Mouse (Mus musculus): ENCODE results near the gene Lmod3.

Lmod3 gene

DNA sequence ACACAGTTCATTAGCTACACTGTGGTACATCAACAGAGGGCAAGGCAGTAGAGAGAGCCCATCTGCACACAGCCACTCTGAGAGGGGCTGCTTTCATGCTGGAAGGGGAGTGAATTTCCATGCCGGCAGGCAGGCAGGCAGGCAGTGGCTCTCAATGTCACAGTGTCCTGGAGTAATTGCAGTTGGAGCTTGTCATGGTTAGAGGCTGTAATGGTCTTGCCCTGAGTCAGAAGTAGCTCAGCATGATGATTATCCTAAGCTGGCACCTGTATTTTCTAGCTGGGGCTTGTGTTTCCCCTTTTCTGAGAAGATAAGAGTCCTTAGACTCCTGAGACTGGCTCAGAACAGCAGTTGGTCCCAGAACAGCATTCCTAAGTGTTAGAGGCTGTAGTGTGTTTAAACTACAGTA, 26.5 kb downstream of the Lmod3 start:
- no peak for DNase-seq (ENCODE audit: low read depth, low spot score)

DNA sequence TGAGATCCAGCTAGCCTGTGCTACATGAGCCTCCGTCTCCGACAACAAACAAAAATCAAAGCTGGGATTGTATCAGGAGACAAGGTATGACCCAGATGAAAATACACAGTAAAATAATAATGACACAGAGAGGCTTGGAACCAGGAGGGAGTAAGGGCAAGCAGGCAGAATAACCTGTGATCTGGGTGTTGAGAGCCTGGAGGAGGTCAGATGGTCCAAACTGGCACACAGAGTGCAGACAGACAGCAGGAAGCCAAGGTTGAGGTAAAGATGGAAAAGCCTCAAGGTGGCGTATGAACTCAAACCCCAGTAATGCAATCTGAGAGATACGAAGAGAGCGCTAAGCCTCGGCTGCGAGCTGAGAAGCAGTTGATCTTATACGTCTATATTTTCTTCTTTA, 28.1 kb downstream of the Lmod3 start:
- DNase-seq (ENCODE audit: low read depth, low spot score): no peak

DNA sequence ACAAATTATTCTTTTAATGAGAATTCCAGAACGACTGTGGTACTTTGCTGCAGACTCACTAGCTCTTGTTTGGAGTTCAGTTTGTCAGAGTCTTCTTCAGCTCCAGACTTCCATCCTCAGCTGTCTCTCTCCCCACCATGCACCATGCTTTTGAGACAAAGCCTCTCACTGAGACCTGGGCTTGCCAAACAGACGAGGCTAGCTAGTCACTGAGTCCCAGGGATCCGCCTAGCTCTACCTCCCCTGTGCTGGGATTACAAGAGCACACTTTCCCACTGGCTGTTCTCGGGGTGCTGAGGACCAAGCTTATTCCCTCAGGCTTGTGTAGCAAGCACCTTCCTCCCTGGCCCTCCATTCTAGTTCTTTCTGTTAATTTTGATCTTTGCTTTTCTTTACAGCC, 29.0 kb downstream of the Lmod3 start:
- DNase-seq (ENCODE audit: low read depth, low spot score): no peak

DNA sequence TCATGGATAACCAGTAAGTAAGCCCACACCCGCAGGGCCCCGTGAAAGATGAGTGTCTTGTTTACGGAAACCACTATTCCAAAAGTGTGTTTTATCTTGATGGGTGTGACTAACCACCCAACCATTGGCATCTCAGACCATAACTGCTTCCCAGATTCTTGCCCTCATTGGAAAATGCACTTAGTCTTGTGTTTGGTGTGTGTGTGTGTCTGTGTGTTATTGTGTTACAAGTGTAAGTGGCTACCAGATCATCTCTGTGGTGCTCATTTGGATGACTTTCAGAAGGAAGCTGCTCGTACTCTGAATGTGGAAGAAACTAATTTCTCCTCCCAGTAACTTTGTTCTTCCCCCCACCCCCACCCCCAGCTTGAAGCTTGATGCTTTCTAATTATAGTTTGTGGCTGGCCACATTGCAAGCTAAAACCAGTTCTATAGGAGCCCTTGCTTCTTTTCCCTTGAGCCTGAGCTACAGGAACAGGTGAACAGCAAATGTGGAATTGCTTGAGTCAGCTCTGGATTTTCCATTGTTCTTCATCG, 29.6 kb downstream of the Lmod3 start:
- no peak for DNase-seq (ENCODE audit: low read depth, low spot score)

DNA sequence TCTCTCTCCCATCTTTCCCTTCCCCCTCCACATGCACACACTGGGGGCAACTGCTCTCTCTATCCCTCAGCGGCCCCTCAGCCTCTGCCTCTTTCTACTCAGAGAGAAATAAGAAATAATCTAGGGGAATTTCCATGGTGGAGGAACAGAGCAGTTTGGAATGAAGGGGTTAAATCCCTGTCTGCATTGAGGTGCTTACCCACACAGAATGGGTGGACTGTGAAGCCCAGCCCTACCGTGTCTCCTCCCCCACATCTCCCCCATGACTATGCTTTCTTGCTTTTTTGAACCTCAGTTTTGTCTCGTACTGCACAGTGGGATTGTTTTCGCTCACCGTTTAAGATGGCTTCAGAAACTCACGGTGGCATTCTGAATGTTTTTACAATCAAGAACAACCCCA, 30.2 kb downstream of the Lmod3 start:
- peak; percentile 36 for DNase-seq (ENCODE audit: low read depth, low spot score)

DNA sequence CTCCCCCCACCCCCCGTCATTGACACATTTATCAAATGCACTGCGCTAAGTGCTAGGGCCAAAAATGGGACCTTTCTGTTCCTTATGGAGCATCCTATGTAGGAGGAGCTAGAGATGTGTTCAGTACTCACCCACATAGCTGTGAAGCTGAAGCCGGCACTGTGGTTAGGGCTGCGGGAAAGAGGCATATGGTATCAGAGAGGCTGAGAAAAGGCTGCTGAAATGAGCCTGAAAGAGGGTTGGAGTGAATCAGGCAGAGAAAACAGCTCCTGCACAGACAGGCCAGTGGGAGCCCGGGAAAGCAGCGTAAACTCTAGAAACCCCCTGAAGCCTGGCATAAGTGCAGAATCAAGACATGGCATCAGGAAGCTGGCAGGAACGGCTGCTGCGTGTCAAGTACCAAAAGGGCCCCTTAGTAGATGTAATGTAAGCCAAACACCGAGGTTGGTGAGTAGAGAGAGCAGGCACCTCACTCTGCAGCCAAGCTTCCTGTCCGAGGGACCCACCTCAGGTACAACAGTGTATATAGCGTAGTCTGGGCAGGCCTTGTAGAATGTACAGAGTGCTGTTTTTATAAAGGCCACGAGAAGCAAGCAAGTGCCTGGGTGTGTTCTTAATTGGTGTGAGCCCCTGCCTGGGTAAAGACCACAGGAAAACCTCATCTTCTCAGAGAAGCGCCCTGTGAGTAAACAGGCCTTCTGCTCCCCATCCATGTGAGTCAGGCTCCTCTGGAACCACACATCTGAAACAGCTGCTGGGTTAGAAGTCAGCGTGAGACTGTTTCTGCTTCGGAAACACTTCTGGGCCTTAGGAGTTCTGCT, 31.1 kb downstream of the Lmod3 start:
- peak; percentile 38 for DNase-seq (ENCODE audit: low read depth, low spot score)

DNA sequence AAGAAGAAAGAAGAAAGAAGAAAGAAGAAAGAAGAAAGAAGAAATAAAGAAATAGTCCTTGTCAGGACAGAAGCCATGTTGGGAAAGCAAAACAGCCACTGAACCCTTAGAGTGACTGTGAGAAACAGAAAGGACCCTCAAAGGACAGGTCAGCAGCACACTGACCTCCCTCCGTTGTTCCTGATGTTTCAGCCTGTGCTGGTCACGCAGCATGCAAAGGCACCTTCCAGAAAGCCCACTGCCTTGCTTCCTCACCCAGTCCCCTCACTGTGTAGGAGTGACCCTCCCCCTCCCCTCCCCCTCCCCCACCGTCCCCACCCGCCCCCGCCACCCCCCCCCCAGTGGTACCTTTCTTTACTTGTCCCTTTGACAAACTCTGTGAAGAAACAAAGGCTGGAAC, 31.9 kb downstream of the Lmod3 start:
- DNase-seq (ENCODE audit: low read depth, low spot score): no peak

DNA sequence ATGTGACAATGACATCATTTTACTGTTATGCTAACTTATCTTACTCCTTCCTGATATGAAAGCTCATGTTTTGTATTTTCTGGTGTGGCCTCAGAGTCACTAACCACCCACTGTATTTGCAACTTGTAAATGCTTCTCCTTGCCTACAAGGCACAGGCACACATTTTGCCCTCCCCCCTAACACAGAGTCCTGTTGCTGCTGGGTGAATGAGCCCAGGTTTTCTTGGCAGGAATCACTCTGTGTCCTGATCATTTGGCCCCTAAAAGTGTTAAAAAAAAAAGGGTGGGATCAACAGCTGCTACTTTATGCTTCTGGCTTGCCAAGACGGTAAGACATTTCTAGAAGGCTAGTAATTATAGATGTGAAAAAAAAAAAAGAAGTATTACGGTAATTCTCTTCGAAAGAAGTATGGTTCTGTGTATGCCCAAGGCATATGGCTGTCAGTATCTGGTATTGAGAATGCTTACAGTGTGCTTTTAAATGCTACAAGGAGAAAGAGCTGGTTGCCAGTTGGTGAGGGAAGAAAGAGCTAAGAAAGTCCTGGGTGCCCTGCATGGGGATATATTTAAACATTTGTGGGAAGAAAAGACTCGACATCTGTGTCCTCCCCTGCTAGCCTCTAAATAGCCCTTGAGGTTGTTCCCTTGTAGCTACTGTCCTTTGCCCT, 36.3 kb downstream of the Lmod3 start:
- DNase-seq (ENCODE audit: low read depth, low spot score): peak; percentile 32

DNA sequence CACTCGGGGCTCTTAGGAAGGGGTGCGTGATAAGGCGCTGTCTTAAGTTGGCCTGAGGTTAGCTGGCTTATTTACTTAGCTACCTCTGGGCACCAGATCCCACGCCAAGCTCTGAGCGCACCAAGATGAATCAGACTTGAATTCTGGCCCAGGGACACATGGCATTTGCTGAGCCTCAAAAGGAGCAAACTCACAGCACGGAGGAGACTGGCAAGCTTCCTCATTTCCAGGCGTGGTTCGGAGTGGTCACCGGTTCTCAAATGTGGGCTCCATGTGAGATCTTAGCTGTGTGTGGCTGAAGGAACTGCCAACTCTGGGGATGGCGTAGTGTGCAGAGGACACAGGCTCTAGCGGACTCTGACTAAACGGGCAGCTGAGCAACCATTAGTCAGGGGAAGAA, 40.6 kb downstream of the Lmod3 start:
- peak; percentile 39 for DNase-seq (ENCODE audit: low read depth, low spot score)

DNA sequence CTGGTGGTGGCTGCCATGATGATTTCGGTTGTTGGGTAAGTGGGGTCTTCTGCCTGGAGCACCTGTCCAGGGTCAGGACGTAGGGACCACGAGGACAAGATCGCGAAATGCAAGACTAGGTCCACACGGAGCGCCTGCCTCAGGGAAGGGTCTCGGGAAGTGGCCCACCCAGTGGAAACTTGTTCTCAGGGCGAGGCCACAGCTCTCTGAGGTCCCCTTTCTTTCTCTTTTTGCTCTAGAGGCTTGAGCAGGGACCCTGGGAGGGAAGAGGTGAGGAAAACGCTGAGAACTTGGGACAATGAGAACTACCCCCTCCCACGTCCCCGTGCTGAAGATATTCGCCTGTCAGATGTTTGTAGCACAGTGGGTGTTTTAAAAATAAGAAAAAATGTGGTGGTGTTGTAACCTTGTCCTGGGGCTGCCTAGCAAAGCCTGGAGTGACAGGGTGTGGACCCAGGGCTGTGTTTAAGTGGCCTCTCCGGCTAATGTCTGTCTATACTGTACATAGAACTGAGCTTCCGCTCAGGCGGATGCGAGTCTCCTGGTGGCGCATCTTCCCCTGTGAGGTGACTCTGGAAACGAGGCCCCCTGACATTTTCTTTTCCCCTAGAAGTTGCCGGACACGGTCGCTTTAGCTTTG, 41.5 kb downstream of the Lmod3 start:
- DNase-seq (ENCODE audit: low read depth, low spot score): peak; percentile 69

DNA sequence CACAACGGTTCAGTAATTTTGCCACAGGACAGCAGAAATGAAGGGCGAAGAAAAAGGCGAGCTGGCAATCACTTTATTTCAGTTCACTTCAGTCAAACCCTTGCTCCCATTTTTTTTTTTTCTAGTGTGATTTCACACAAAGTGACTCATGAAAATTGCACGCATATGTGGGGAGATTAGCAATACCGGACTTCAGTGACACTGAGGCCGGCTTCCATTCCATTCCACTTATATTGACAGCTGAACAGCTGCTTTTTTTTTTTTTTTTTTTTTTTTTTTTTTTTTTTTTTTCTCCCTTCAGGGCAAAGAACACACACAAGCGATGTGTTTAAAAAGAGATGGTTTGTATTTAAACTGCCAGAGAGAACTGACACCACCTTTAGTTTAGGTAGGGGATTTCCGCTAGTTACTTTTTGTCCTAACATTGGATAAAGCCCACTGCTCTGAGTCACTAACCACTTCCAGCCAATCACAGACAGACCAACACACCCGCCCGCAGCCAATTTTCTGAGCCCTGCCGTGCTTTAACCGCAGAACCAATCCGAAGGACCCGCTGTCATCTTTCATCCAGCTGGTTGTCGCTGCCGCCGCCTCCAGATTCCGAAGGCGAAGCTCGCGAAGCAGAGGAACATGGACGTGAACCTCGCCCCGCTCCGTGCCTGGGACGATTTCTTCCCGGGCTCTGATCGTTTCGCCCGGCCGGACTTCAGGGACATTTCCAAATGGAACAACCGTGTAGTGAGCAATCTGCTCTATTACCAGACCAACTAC, 42.2 kb downstream of the Lmod3 start, which contains the start of gene Arl6ip5:
Gene Arl6ip5, plus strand, starts transcription at position 499 of the 771 bp plus-strand sequence.
- DNase-seq (ENCODE audit: low read depth, low spot score): peak; percentile 94

DNA sequence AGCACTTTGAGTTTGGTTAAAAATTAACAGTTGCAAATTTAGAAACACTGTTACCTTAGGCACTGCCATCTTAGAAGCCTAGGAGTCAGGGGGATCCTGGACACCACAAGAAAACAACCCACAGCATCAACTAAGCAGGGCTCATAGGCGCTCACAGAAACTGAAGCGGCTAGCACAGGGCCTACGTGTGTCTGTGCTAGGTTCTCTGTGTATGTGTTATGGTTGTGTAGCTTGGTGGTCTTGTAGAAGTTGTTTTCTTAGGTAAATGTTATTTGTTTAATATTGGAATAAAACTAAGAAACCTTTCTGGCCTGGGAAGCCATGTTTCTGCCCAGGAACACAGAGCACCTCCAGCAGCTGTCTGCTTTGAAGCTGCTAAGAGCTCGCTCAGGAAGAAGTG, 42.8 kb downstream of the Lmod3 start:
- DNase-seq (ENCODE audit: low read depth, low spot score): peak; percentile 44

DNA sequence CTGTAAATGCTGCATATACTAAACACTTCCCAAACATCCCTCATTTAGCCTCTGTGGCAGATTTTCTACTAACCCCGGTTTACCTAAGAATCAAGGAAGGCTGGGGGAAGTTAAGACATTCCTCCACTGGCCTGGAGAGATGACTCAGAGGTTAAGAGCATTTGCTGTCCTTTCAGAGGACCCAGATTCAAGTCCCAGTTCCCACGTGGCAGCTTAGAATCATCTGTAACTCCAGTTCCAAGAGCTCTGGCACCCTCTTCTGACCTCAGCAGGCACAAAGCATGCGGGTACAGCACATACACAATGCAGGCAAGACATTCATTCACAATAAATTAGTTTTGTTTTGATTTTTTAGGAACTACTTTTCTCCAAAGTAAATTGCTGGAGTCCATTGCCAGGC, 43.4 kb downstream of the Lmod3 start:
- peak; percentile 36 for DNase-seq (ENCODE audit: low read depth, low spot score)

DNA sequence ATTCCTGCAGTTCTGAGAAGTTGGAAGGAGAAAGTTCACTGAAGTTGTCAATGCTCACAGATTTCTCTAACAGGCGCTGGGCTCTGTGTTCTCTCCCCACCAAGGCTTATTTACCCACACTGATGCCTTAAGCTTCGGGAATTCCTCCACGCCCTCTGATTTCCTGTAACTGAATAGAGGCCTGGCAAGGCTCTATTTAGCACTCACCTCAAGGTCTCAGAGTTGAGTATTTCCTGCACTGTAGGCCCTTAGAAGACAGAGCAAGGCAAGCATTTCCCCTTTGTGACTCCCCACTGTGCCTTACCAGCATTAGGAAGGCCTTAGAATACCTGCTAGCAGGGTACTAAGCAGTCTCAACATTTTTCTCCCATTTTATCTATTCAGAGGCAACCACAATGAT, 44.2 kb downstream of the Lmod3 start:
- peak; percentile 49 for DNase-seq (ENCODE audit: low read depth, low spot score)

DNA sequence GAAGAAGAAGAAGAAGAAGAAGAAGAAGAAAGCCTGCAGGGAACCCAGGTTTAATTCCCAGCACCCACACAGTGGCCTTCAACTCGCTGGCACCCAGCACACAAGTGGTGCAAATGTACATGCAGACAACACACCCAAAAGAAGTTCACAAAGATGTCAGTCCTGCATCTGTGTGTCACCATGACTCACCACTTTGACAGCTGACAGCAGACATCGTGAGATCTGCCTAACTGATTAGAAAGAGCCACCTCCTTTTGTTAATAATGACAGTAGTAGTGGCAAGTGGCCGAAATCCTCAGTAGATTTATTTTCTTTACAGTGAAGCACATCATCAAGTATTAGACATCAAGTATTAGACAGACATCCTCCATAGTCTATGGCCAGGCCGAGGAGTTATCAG, 45.5 kb downstream of the Lmod3 start:
- DNase-seq (ENCODE audit: low read depth, low spot score): peak; percentile 40

DNA sequence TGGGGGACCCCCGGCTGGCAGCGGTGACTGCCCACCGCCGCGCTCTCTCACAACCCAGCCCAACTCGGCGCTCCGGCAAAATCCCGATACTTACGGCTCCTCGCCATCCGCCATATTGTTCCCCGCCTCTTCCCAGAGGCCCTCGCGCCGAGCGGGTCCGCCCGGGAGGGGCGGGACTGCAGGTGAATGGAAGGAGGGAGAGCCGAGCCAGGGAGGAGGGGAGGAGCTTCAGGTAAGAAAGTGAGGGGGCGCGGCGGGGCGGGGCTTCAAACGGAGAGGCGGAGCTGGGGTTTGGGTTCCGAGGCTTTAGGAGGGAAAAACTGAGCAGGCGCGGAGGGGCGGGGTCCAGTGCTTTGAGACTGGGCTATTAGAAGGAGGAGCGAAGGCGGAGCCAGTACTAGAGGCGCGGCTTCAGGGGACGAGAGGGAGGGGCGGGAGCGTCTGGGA, 47.1 kb downstream of the Lmod3 start, which contains the start of gene Uba3:
Gene Uba3, minus strand, starts transcription at position 209 of the 447 bp plus-strand sequence.
- DNase-seq (ENCODE audit: low read depth, low spot score): peak; percentile 99

DNA sequence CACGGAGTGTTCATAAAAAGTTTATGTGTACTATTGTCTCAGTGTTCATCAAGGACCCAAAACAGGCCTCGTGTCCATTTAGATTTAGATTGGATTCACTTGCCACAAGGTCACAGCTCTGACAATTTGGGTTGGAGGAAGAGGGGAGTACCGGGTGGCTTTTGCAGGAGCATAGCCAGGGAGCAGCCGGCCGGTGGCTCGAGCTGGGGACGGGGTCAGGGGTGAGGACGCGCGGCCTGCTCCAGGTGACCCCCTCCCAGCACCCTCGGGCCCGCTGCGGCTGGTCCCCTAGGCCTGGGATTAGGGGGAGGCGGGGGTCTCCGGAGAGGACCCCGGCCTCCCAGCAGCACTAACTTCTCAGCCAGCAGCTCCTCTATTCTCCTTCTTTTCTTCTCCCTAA, 47.6 kb downstream of the Lmod3 start:
- DNase-seq (ENCODE audit: low read depth, low spot score): peak; percentile 34

DNA sequence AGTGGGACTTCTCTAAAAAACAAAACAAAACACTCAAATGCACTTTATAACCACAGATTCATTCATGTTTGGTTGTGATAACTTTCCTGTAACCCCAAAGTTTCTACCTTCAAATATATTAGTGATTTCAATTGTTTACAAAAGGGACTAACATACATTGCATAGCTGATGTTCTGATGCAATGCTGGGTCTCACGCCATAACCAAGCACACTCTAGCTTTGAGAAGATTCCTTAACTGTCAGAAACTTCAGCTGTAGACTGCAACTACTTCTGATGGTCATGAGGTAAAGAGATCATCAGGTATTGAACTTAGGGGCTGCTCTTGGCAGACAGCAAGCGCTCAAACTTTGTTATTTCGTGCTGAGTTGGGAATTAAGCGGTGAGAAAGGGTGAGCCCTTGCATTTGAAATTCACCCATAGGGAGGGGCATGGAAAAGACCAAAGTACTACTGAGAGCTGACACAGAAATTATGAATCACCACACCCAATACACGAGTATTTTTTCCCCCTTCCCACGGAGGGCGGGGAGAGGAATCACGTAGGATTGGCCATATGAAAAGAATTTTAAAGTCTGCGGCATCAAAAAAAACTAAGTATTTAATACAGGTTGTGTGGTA, 48.2 kb downstream of the Lmod3 start:
- no peak for DNase-seq (ENCODE audit: low read depth, low spot score)

DNA sequence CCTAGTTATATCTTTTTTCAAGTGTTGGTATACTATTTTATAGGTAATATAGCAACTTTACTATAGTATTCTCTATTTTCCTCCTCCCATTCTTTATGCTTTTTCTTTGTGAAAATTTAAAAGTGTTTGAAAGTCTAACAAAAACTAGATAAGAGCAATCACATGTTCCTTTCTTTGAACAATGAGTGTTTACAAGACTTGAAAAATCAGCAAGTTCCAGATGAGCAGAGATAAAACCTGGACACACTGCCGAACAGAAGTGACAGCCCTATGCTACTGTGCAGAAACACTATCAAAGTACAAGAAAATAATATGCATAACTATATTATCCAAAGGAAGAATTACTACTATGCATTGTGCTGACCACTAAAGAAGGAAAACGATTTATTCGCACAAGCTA, 50.1 kb downstream of the Lmod3 start:
- DNase-seq (ENCODE audit: low read depth, low spot score): no peak

DNA sequence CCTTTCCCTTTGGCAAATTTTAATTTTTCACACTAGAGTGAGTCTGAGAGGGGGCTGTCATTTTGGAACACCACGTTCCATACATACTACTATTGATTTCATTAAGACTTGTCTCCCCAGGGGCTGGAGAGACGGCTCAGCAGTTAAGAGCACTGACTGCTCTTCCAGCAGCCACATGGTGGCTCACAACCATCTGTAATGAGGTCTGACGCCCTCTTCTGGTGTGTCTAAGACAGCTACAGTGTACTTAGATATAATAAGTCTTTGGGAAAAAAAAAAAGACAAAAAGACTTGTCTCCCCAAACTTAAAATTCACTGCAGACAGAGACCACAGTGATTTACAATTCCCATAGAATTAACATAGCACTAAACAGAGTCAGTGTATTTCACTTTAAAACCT, 52.1 kb downstream of the Lmod3 start:
- no peak for DNase-seq (ENCODE audit: low read depth, low spot score)

Data from CD4-positive, CD25-positive, alpha-beta regulatory T cell, adult 2 months (primary cell).